Mouse (Mus musculus): Measurements from ENCODE around the gene 7530416G11Rik. TPM values are rescaled to one million over a fixed set of nuclear protein-coding genes. Genes with fewer than 3 reads are reported as not detected.

7530416G11Rik gene
- total RNA-seq (2014; fragmentation: Nextera tagmentation) = not detected in 2 replicates
- not detected in 2 replicates for total RNA-seq (2017)

DNA sequence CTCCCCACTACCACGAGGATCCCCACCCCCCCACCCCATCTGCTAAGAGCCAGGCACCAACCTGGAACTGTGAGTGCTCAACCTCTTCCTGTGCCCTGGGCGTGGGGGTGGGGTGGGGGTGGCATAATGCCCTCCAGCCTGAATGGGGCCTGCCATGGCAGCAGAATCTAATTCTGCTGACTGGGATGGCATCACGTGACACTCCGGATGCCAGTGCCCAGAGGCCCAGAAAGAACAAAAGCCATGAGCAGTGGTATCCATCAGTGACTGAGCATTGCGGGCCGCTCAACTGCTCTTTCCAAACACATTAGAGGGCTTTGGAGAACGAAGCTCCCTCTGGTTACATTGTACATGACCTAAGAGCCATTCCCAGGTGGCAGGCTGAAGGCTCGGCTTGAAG, at the start of gene 7530416G11Rik:
TSS of gene 7530416G11Rik (minus strand) at position 101 of the 400 bp plus-strand sequence.
- no peak for ATAC-seq (replicated peaks; ENCODE audit: low FRiP score, low TSS enrichment, poor library complexity, severe bottlenecking)

DNA sequence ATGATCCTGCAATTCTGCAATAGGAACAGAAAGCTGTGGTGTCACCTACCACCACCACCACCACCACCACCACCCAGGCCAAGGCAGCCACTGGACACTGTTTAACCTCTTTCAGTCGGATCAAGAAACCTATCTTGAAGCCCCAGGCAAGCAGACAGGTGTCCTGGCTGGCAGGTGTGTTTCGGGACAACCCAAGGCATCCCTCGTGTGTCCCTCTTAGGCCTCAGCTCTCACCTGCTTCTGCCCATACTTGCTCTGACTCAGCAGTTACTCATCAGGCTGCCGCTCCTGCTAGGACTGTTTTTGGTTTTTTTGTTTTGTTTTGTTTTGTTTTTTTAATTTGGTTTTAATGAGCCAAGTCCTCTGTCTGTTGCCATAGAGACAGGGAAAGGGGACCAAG, 43.5 kb upstream of the 7530416G11Rik start:
- ATAC-seq (replicated peaks; ENCODE audit: low FRiP score, low TSS enrichment, poor library complexity, severe bottlenecking) = no peak

DNA sequence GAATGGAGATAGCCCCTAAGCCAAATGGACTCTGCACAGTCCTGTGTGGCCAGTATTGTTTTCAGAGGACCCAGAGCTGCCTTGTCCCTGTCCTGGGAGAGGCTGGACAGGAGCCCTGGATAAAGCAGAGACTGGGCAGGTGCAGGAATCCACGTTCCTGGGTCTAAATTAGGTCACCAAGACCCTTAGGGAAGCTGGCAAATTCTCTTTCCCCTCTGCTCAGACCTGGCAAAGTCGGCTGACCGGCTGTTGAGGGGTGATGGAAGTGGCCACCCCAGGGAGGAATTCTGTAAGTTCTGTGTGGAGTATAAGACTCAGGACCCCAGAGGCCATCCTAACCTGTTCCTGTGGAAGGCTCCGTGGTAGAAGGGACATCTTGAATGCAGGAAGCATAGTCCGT, 42.3 kb upstream of the 7530416G11Rik start:
- no peak for ATAC-seq (replicated peaks; ENCODE audit: low FRiP score, low TSS enrichment, poor library complexity, severe bottlenecking)

DNA sequence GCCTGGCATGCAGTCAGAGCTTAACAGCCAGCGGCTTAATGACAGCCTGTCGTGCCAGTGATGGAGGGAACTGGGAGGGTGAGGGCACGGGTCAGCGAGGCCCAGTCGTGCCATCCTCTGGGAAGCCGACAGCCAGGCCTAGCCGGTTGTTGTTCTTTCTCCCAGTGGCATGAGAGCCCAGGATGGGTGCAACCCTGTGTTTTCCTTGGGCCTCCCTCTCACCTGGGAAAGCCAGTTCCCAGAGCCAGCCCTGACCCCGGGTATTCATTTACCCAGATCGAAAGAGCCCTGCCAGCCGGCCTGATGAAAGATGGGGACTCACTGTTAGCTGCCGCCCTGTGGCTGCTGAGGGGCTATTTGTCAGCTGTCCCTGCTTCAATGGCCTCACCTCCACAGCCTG, 35.1 kb upstream of the 7530416G11Rik start:
- no peak for ATAC-seq (replicated peaks; ENCODE audit: low FRiP score, low TSS enrichment, poor library complexity, severe bottlenecking)

DNA sequence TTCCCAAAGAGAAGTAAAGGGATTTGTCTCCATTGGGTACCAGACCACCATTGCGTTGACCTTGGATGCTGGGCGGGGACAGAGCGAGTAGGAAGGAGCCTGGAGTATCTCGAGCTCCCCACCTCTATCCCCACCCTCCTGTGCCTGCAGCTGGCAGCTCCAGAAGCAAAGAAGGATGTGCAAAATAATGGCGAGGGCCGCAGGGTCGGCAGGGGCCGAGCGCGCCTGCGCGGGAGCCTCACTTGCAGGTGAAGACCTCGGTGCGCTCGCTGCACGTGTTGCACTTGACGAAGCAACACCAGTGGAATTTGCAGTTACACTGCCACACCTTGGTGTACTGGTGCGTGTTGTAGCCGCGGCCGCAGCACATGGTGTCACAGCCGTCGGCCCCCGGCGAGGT, 34.1 kb upstream of the 7530416G11Rik start:
- ATAC-seq (replicated peaks; ENCODE audit: low FRiP score, low TSS enrichment, poor library complexity, severe bottlenecking) = no peak

DNA sequence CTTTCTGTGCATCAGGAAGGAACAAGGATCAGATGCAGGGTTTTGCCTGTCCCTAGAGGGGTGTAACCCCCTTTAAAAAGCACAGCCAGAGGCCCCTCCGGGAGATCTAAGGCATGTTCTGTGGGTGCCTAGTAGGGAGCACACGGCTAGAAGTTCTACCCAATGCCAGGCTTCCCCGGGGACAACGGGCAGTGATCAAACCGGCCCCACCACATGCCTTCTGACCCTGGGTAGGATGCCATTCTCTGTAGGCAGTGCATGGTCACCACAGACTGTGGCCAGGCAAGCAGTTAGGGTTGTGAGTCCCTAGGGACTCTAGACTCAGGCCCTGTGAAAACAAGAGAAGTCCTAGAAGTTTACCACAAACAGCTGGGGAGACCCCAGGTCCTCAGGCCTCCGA, 31.6 kb upstream of the 7530416G11Rik start:
- no peak for ATAC-seq (replicated peaks; ENCODE audit: low FRiP score, low TSS enrichment, poor library complexity, severe bottlenecking)

DNA sequence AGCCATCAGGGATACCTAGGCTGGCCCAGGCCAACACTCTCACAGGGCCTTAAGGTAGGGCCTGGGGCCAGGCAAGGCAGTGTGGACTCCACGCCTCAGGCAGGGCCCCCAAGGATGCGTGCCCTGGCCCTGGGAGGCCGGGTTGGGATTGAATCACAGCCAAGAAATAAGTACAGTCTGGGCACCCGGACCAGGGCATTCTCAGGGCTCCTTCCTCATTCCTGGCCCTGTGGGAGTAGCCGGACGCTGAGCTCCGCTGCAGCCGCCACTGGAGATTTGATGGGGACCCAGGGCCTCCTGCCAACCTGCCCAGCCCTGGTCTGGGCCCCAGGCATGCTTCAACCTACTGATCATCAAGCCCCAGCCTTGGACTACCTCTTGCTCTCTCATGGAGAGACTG, 31.2 kb upstream of the 7530416G11Rik start:
- ATAC-seq (replicated peaks; ENCODE audit: low FRiP score, low TSS enrichment, poor library complexity, severe bottlenecking) = no peak

DNA sequence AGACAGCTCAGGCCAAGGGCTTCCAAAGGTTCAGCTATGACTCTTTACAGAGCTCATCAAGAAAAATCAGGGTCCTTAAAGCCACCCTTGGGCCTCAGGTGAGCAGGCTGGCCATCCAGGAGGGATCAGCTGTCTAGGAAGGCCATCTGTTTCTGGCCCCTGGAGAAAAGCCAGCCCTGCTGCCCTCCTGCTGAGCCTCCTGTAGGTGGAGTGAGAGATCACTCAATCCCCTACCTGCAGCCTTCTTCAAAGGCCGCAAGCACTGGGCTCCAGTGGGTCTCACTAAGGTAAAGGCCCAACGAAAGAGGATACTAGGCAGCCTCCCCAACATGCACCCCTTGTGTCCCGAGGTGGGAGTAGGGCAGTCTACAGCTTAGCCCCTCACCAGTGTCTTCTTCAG, 29.0 kb upstream of the 7530416G11Rik start:
- no peak for ATAC-seq (replicated peaks; ENCODE audit: low FRiP score, low TSS enrichment, poor library complexity, severe bottlenecking)

DNA sequence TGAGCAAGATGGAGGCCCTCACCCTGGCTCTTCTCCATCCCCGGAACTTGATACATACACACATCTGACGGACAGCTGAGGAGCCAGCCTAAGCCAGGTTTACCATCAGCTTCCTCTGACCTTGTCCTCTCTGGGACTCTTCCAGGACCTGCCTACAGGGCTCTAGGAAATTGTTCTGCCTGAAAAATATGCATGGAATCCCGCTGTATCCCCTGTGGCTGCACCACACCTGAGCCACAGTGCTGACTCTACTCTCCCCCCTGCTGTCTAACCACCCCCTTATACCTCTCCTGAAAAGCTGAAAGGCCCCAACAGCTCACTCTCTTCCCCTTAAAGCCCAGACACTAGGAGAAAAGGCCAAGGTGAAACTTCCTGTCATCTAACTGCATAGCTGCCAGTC, 26.9 kb upstream of the 7530416G11Rik start:
- ATAC-seq (replicated peaks; ENCODE audit: low FRiP score, low TSS enrichment, poor library complexity, severe bottlenecking) = no peak

DNA sequence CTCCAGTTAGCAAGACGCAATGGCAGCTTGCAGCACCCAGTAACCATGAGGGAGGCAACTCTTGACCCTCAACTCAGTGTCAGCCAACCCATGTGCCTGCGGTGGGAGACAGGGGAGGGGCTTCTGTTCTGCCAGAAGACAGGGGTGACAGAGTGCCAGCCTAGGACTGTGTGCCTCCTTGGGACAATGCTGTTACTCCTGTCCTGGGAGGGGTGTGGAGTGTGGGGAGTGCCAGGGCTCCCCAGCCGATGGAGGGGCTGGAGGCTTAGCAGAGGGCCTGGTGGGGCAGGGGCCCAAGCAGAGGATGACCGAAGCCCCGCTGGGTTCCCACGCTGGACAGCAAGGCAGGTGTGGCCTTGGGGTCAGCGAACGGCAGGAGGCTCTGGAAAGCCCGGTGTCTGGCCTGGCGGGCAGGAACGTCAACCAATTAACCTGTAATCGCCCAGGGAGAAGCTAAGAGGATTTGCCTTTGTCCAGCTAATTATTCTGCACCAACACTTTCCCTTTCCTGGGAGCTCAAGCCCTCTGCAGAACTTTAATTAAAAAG, 21.4 kb upstream of the 7530416G11Rik start:
- ATAC-seq (replicated peaks; ENCODE audit: low FRiP score, low TSS enrichment, poor library complexity, severe bottlenecking) = no peak

DNA sequence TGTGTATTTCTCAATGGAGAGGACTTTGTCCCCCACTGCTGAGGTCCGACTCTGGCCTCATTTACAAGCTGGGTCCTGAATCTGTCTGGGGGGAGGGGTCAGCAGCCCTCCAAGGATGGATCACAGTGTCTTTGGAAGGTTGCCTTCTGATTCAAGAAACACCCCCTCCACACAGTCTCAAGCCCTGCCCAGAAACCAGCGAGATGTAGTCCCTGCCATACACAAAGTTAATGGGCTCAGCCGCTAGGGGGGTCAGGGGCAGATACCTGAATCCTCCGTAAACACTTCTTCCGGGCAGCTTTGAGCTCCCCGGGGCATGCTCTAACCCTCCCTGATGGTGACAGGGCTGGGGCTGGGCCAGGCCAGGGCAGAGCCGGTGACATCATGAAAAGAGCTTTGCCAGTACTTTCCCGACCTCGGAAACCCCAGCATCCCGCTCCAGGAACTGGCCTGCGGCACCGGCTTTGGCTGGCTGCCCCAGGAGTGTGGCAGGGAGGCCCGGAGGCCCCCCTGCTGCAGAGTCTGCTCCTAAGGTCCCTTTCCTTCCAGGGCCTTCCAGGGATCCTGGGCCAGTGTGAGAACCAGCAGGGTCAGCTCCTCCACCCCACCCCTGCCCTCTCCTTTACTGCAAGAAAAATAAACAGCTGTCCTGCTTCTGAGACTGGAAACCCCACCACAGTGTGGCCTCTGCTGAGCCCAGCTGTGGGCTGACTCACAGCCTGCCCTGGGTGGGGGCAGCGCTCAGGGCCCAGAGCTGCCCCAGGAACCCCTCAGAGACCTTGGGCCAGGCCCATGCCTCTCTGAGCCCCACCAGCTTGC, 20.4 kb upstream of the 7530416G11Rik start:
- ATAC-seq (replicated peaks; ENCODE audit: low FRiP score, low TSS enrichment, poor library complexity, severe bottlenecking) = no peak

DNA sequence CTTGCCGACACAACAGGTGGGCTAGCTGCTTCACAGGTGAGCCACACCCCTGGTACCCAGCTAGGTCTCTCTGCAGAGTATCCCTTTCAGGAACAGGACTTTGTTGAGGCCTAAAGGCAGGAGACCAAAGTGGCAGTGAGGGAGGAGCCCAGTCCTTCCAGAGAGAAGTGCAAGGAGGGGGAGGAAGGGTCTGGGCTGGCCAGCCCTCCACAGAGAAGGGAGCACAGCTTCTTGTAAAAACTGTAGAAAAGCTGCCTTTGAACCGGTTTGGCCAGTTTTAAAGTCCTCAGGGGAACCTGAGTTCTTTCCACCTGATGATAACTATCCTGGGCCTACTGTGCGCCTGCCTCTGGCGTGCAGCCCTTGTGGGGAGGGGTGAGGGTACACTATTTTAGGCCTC, 16.4 kb upstream of the 7530416G11Rik start:
- ATAC-seq (replicated peaks; ENCODE audit: low FRiP score, low TSS enrichment, poor library complexity, severe bottlenecking) = no peak

DNA sequence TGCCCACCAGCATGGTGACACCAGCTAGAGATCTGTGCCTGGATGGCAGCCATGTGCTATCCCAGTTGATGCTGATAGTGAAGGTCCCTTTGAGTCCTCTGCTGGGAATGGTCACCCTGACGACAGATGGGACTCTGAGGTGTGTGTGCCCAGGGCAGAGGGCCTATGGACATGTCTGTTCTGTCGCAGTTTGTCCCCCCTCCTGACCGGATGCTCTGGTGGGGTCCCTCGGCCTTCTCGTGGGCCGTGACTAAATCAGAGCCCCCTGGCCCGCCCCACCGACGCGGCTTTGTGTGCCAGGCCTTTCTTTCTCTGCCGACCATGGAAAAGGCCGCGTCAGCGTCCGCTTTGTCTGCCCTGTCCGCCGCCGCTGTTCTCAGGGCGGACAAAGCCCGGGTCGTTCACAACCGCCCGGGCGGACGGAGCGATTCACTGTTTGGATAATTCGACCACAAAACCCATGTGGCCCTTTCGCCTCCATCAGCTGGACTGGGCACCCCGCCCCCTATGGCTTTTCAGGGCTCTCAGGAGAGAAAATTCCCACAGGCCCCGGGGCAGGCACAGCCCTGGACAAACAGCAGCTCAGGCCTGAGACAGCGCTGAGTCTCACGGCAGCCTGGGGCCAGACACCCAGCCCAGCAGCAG, 4.5 kb upstream of the 7530416G11Rik start:
- ATAC-seq (replicated peaks; ENCODE audit: low FRiP score, low TSS enrichment, poor library complexity, severe bottlenecking) = no peak

DNA sequence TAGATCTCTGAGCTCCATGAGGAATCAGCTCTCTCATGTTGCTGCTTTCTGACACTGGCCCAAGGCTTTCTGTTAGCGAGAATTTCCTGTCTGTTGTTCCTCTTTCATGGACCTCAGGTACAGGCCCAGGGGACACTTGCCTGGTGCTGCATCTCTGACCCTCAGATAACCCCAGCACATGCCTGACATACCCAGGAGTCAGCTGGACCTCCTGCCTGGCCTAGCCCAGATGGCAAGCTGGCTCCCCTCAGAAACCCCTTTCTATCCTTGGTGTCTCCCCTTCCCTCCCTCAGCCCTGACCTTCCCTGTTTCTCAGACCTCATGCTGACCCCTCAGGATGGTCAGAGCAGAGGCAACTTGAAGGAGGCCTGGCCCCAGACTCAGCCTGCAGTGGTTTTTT, 3.7 kb upstream of the 7530416G11Rik start:
- ATAC-seq (replicated peaks; ENCODE audit: low FRiP score, low TSS enrichment, poor library complexity, severe bottlenecking) = no peak

DNA sequence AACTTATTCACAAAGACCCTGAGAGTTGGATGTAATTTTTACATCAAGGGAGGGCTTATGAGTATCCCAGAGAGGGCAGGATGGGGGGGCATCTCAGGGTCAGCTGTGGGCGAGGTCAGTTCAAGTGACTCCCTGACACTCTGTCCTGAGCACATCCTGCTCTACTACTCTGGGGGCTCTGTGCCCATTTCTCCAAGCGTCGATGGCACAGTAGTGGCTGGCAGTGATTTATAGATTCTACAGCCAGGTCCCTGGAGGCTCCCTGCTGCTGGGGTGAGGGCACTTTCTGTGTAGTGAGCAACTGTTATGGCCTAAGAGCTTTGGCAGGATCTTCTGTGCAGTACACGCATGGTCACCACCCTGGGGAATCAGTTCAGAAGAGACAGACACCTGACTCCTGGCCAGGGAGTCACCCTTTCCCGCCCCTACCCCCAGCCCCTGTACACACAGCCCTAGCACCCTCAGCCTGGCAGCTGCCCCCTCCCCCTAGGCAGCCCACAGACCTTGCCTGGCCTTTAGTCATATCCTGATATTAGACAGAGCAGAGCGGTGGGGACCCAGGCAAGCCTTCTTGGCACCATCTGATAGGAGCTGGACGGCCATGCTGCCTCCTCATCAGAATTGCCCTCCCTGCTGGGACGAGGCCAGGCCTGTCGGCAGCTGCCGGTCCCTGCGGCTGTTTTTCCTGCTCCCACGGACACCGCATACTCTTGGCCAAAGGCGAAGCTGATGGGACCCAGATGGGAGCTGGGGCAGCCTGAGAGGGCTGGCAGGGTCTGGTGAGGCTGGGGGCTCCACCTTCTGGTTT, 2.3 kb upstream of the 7530416G11Rik start:
- ATAC-seq (replicated peaks; ENCODE audit: low FRiP score, low TSS enrichment, poor library complexity, severe bottlenecking) = no peak

DNA sequence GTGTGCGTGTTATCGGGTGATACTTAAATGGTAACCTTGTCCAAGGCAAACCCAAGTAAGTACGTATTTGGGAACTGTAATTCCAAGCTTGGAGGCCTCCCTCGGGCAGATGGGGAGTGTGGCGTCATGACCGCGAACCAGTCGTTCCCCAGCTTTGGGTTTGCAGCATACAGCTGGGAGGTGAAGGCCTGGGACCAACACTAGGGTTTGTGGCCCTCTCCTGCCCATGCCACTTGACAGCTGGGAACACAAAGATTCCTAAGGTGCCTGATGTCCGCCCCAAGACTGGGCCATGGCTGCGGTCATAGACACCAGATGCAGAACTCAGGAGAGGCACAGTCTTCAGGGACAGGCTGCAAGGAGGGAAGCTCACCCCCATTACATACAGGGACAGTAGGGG, 2.8 kb downstream of the 7530416G11Rik start:
- no peak for ATAC-seq (replicated peaks; ENCODE audit: low FRiP score, low TSS enrichment, poor library complexity, severe bottlenecking)

DNA sequence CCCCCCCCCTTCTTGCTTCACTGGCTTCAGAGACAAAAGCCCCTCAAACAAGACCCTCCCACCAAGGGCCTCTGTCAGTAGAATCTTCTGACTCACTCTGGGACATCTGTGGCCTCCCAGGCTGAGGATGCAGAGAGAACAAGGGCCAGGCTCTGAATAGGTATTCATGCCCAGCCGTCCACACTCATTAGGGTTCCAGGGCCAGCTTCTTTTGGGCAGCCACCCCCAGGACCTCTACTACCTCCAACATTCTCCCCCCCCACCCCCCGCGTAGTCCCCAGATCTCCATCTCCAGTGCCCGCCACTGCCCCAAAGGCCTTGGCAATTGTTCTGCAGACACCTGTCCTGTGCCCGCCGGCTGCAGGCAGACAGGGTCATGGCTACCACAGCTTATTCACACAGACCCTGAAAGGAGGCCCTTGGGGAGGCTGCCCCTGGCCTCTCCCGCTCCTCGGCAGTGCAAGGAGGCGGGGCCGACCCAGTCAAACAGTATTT, 5.0 kb downstream of the 7530416G11Rik start:
- ATAC-seq (replicated peaks; ENCODE audit: low FRiP score, low TSS enrichment, poor library complexity, severe bottlenecking) = no peak

DNA sequence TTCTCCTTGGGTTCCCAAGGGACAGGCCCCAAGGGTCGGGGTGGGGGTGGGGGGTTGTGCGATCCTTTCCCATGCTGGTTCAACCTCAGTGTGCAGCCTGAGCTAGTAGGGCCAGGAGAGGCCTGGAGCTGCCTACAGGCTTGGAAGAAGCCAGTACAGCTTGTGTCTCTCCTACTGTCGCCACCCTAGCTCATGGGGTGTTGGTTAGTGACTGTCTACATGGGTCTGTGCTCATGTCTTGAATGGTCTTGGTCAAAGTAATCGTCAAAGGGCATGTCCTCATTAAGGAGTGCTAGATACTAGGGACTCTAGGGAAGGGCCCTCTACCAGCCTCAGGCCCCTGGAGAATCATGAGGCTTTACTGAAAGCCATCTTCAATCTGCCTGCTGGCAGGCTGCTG, 5.5 kb downstream of the 7530416G11Rik start:
- ATAC-seq (replicated peaks; ENCODE audit: low FRiP score, low TSS enrichment, poor library complexity, severe bottlenecking) = no peak

DNA sequence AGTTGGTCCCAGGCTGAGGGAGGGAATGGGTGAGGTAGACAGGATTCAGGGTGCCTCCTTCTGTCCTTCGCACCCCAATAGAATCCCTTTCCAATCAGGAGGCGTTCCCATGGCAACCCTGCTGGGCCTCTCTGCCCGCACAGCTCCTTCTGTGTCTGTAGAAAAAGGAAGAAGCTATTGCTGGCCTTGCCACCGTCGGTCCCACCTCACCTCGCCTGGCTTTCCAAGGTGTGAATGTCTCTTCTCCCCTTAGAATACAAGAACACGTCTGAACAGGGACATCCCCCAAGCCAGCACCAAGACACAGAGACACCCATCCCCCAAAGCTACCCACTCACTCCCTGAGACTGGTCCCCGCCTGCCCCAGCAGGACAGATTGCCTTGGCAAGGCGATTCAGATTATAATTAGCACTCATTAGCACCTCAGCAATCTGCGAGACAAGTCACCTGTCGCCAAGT, 8.8 kb downstream of the 7530416G11Rik start:
- no peak for ATAC-seq (replicated peaks; ENCODE audit: low FRiP score, low TSS enrichment, poor library complexity, severe bottlenecking)

DNA sequence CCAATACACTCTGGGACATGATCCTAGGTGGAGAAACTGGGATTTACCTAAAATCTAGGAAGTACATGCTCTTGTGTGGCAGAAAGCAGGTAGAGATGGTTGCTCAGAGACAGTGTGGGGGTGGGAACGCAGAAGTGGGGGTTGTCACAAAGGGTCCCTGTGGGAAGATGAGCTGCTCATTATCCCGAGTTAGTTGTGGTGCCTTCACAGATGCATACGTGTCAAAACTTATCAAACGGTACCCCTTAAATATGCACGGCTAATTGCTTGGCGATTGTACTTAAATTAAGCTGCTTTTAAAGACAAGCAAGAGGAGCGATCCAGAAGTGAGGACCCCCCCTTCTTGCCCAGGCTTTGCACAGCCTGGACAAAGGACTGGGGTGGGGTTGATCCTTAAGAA, 13.3 kb downstream of the 7530416G11Rik start:
- no peak for ATAC-seq (replicated peaks; ENCODE audit: low FRiP score, low TSS enrichment, poor library complexity, severe bottlenecking)
